Mouse (Mus musculus) left cerebral cortex, postnatal 10 days (tissue): Measurements from ENCODE around the gene Iba57. TPM values are rescaled to one million over a fixed set of nuclear protein-coding genes. Genes with fewer than 3 reads are reported as not detected.

Experiments
- DNase-seq, 2 experiments: peaks; one replicate each; pipeline ENCODE4 v3.0.0; 2021 to 2022; ENCODE audit warnings: low spot score in 2 of 2, mixed read lengths in 1 of 2; ENCODE audit errors: extremely low spot score in 1 of 2
- intact Hi-C: fragments of 180-260 bp; cut with DNase I; formaldehyde crosslinking; loops from one replicate; pipeline ENCODE4 v1.15.1; 2025
- total RNA-seq, 2 experiments: library from RNA; stranded (reverse); gene quantifications; 2 replicates each; pipeline ENCODE4 v1.2.3; 2021

The Iba57 gene
- total RNA-seq, 2 experiments from 2014 or later, result 11.4 to 13.9 TPM

- intact Hi-C loops, result no loop called here
- no peak for DNase-seq
These were observed 24.7 kb downstream of the Iba57 start for GRCm38 (mm10) chr11:59138537-59139486.

- intact Hi-C loops, result no loop called here
- no peak for DNase-seq
These were observed 26.4 kb downstream of the Iba57 start for GRCm38 (mm10) chr11:59136994-59137706.

GRCm38 (mm10) chr11:59135904-59136452 lies 27.6 kb downstream of the Iba57 start, which contains the start of gene Obscn:
TSS of gene Obscn (minus strand) at chr11:59136402.
- no peak for DNase-seq
- intact Hi-C loops, result no loop called here

GRCm38 (mm10) chr11:59135051-59135820 lies 28.3 kb downstream of the Iba57 start:
- DNase-seq, result no peak
- intact Hi-C loops, result no loop called here

- intact Hi-C loops, result no loop called here
- DNase-seq, result no peak
These were observed 29.1 kb downstream of the Iba57 start for GRCm38 (mm10) chr11:59134373-59134997.

- DNase-seq, result no peak
- intact Hi-C loops, result no loop called here
These were observed 31.5 kb downstream of the Iba57 start for GRCm38 (mm10) chr11:59132065-59132464.

- DNase-seq, result no peak
- intact Hi-C loops, result no loop called here
These were observed 32.1 kb downstream of the Iba57 start for GRCm38 (mm10) chr11:59131348-59131919.

GRCm38 (mm10) chr11:59130782-59131181 lies 32.8 kb downstream of the Iba57 start:
- intact Hi-C loops, result no loop called here
- no peak for DNase-seq

GRCm38 (mm10) chr11:59105945-59106344 lies 57.6 kb downstream of the Iba57 start:
- intact Hi-C loops, result no loop called here
- DNase-seq, result no peak

Other genes starting within 250 kb of the Iba57 start
- gene Btnl10, start 245.8 kb downstream of the Iba57 start, total RNA-seq, result under 1 TPM in 1 of 2 experiments, not detected in 1; 0.06 TPM
- gene Rnf187, start 224.8 kb downstream of the Iba57 start, total RNA-seq, result 100 to 1,000 TPM; 471 to 480 TPM
- gene Hist3h2ba, start 214.8 kb downstream of the Iba57 start, total RNA-seq, result 100 to 1,000 TPM; 172 to 180 TPM
- 10 to 100 TPM; 66.5 to 67.4 TPM for gene Hist3h2a, start 209.1 kb downstream of the Iba57 start, total RNA-seq
- gene Trim17, start 209.1 kb downstream of the Iba57 start, total RNA-seq, result 1 to 10 TPM; 2.8 to 3.7 TPM
- 10 to 100 TPM; 22.0 to 22.7 TPM for gene Trim11, start 185.6 kb downstream of the Iba57 start, total RNA-seq
- 1 to 10 TPM; 2.1 to 2.3 TPM for gene Obscn, start 27.3 kb downstream of the Iba57 start, total RNA-seq
- 1 to 10 TPM; 1.6 to 3.9 TPM for gene Gjc2, start 19.5 kb upstream of the Iba57 start, total RNA-seq
- 100 to 1,000 TPM; 115 to 117 TPM for gene Guk1, start 28.5 kb upstream of the Iba57 start, total RNA-seq
- gene Mrpl55, start 38.7 kb upstream of the Iba57 start, total RNA-seq, result 10 to 100 TPM; 36.7 to 42.7 TPM
- 10 to 100 TPM; 19.7 to 20.4 TPM for gene 2310033P09Rik, start 44.6 kb upstream of the Iba57 start, total RNA-seq
- 100 to 1,000 TPM; 433 to 443 TPM for gene Arf1, start 64.5 kb upstream of the Iba57 start, total RNA-seq
- not detected for gene Wnt3a, start 127.0 kb upstream of the Iba57 start, total RNA-seq
- gene Wnt9a, start 143.2 kb upstream of the Iba57 start, total RNA-seq, result 10 to 100 TPM; 14.0 to 15.2 TPM
- not detected for gene Prss38, start 211.9 kb upstream of the Iba57 start, total RNA-seq